Mouse (Mus musculus) limb, embryonic 14.5 days (tissue): ENCODE results near the gene Podxl2. TPM values are rescaled to one million over a fixed set of nuclear protein-coding genes. Genes with fewer than 3 reads are reported as not detected.
A peak's percentile ranks its signal among the peaks of the same experiment; 100 is the strongest.

ENCODE experiments used
- ATAC-seq: fragments of 200-750 bp; cut with Nextera tagmentation; 2 replicates; pipeline ENCODE4 v1.8.0; 2017; ENCODE audit warnings: low read depth, moderate number of reproducible peaks, moderate TSS enrichment; ENCODE audit not compliant: low FRiP score
- DNase-seq: peaks from one replicate; pipeline ENCODE4 v3.0.0-alpha.2; 2015; ENCODE audit warnings: low spot score
- H3K27ac ChIP-seq: fragments of 300-500 bp; sonication (generic); replicated peaks from 2 replicates; pipeline ENCODE4 v1.5.1; 2014; ENCODE audit warnings: low read depth, mild to moderate bottlenecking, low read length, moderate library complexity, mixed read lengths
- H3K27me3 ChIP-seq: fragments of 300-500 bp; sonication (generic); 2 replicates; pipeline ENCODE4 v1.6.1; 2014; ENCODE audit warnings: low read length, mixed read lengths; ENCODE audit not compliant: control insufficient read depth, insufficient read depth
- H3K36me3 ChIP-seq: fragments of 300-500 bp; sonication (generic); 2 replicates; pipeline ENCODE4 v1.6.1; 2014; ENCODE audit warnings: mild to moderate bottlenecking, low read length, moderate library complexity, mixed read lengths; ENCODE audit not compliant: control insufficient read depth, insufficient read depth
- H3K4me1 ChIP-seq: fragments of 300-500 bp; sonication (generic); 2 replicates; pipeline ENCODE4 v1.6.1; 2014; ENCODE audit warnings: antibody characterized with exemption, low read length, mixed read lengths; ENCODE audit not compliant: control insufficient read depth, insufficient read depth
- H3K4me2 ChIP-seq: fragments of 300-500 bp; sonication (generic); replicated peaks from 2 replicates; pipeline ENCODE4 v1.6.1; 2014; ENCODE audit warnings: low read depth, mild to moderate bottlenecking, low read length, moderate library complexity; ENCODE audit not compliant: severe bottlenecking
- H3K4me3 ChIP-seq: fragments of 300-500 bp; sonication (generic); replicated peaks from 2 replicates; pipeline ENCODE4 v1.5.1; 2014; ENCODE audit warnings: low read length
- H3K9ac ChIP-seq: fragments of 300-500 bp; sonication (generic); 2 replicates; pipeline ENCODE4 v1.6.1; 2014; ENCODE audit warnings: mild to moderate bottlenecking, low read depth, low read length, moderate library complexity; ENCODE audit not compliant: severe bottlenecking
- H3K9me3 ChIP-seq: fragments of 300-500 bp; sonication (generic); 2 replicates; pipeline ENCODE4 v1.6.1; 2016; ENCODE audit warnings: low read length; ENCODE audit not compliant: control insufficient read depth
- POLR2A ChIP-seq: fragments of 200-500 bp; IDR thresholded peaks from 2 replicates; pipeline ENCODE4 v1.8.0; 2012; ENCODE audit warnings: inconsistent platforms, mild to moderate bottlenecking, moderate library complexity, borderline replicate concordance; ENCODE audit not compliant: insufficient read depth, insufficient read length; ENCODE audit errors: extremely low read depth
- WGBS: fragments of 180-500 bp; shearing (Covaris S2); extraction: QIAGEN DNeasy Blood & Tissue Kit; methylation state at CpG from one replicate; pipeline ENCODE4 v1.1.7; 2014; 5-methylcytosine and 5-hydroxymethylcytosine counted together
- polyA plus RNA-seq, 2 experiments: library from polyadenylated mRNA; depleted of rRNA in 1 of 2; stranded (reverse) in 1 of 2; unstranded in 1 of 2; fragments of >200 nt; fragmentation: Nextera tagmentation in 1 of 2; extraction: Ambion mirVana in 1 of 2; gene quantifications; 2 replicates each; pipeline versions ENCODE4 v1.2.1 to v1.2.3; 2012 to 2014

The Podxl2 gene
- polyA plus RNA-seq, 2 experiments = 96.2 to 192 TPM

GRCm38 (mm10) chr6:88871546-88871945 lies 3.3 kb downstream of the Podxl2 start:
- no peak for TF ChIP-seq POLR2A
- Histone ChIP-seq H3K4me2 (no peak overlapping the region), H3K36me3 (no peaks in the 10 kb centered on the region), H3K27ac (no peak overlapping the region), H3K9ac (no peak overlapping the region), H3K4me3 (no peak overlapping the region), H3K9me3 (no peaks in the 10 kb centered on the region), H3K27me3 (no peaks in the 10 kb centered on the region), H3K4me1 (peaks cover 15% of the 10 kb centered on the region; the same call in 1 of the 2 replicates)
- peak; percentile 46 for DNase-seq
- ATAC-seq = no peak
- WGBS = 42% methylated on average over 8 of the region's 8 CpGs

DNA sequence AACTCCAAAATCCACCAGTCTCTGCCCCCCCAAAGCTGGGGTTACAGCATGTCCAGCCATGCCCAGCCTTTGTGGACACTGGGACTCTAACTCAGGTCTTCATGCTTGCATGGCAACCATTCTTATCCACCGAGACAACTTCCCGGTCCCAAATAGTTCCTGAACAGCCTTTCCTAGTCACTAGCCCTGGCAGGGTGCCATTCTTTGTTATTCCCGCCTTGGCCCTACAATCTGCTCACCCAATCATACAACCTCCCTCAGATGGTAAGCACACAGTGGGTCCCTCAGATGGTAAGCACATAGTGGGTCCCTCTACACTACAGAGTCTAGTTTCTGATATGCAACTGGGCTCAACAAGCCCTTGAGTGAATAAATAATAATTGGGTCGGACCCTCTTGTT lies 4.2 kb downstream of the Podxl2 start:
- ATAC-seq (no peak), DNase-seq (no peak)
- 54% methylated on average over 4 of the region's 4 CpGs for WGBS
- no peaks in the 10 kb centered on the region for H3K27me3 ChIP-seq
- TF ChIP-seq POLR2A = no peak
- no peaks in the 10 kb centered on the region for H3K36me3 ChIP-seq
- no peaks in the 10 kb centered on the region for H3K9me3 ChIP-seq
- no peak overlapping the region for H3K9ac ChIP-seq
- peaks cover 15% of the 10 kb centered on the region; the same call in 1 of the 2 replicates for H3K4me1 ChIP-seq
- H3K27ac ChIP-seq = no peak overlapping the region
- no peak overlapping the region for H3K4me2 ChIP-seq
- H3K4me3 ChIP-seq = no peak overlapping the region

GRCm38 (mm10) chr6:88869459-88869858 lies 5.4 kb downstream of the Podxl2 start:
- H3K4me1 ChIP-seq = peaks cover 15% of the 10 kb centered on the region; the same call in 1 of the 2 replicates
- no peaks in the 10 kb centered on the region for H3K27me3 ChIP-seq
- DNase-seq = no peak
- TF ChIP-seq POLR2A = no peak
- 88% methylated on average over 7 of the region's 7 CpGs for WGBS
- H3K9me3 ChIP-seq = no peaks in the 10 kb centered on the region
- no peak overlapping the region for H3K27ac ChIP-seq
- H3K9ac ChIP-seq = no peak overlapping the region
- H3K4me2 ChIP-seq = no peak overlapping the region
- no peak for ATAC-seq
- H3K36me3 ChIP-seq = peaks cover 6% of the 10 kb centered on the region
- no peak overlapping the region for H3K4me3 ChIP-seq

DNA sequence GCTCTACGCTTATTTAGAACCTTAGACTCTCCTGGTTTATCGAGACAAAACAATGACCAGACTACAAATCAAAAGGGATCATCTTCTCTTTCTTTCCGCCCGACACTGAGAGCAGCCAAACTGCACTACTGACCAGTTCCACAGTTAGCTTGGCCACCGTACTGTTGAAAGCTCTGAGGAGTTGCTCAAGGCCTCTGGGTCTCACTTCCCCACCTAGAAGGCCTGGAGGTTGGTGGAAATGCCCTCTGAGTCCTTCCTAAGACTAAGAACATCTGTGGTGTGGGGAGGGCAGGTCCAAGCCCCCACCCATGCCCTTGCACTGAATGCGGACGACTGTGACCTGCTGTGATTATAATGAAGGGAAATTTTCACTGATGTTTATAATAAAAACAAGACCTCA lies 9.1 kb downstream of the Podxl2 start:
- Histone ChIP-seq H3K4me3 (no peak overlapping the region), H3K4me2 (no peak overlapping the region), H3K27ac (no peak overlapping the region), H3K9ac (no peak overlapping the region), H3K4me1 (no peaks in the 10 kb centered on the region), H3K36me3 (peaks cover 36% of the 10 kb centered on the region), H3K27me3 (no peaks in the 10 kb centered on the region), H3K9me3 (0 out of 2 replicates have a peak, but pooled peaks cover 4% of the 10 kb centered on the region)
- DNase-seq = no peak
- TF ChIP-seq POLR2A = no peak
- no peak for ATAC-seq
- 83% methylated on average over 7 of the region's 7 CpGs for WGBS

GRCm38 (mm10) chr6:88860914-88861313 lies 13.9 kb downstream of the Podxl2 start:
- TF ChIP-seq POLR2A = no peak
- no peaks in the 10 kb centered on the region for H3K4me1 ChIP-seq
- no peaks in the 10 kb centered on the region for H3K27me3 ChIP-seq
- 0 out of 2 replicates have a peak, but pooled peaks cover 4% of the 10 kb centered on the region for H3K9me3 ChIP-seq
- DNase-seq (peak; percentile 46), ATAC-seq (no peak)
- no peak overlapping the region for H3K4me2 ChIP-seq
- H3K4me3 ChIP-seq = no peak overlapping the region
- no peak overlapping the region for H3K9ac ChIP-seq
- no peak overlapping the region for H3K27ac ChIP-seq
- 30% methylated on average over 2 of the region's 2 CpGs for WGBS
- H3K36me3 ChIP-seq = peaks cover 38% of the 10 kb centered on the region

GRCm38 (mm10) chr6:88858341-88858740 lies 16.5 kb downstream of the Podxl2 start:
- H3K4me3 ChIP-seq = no peak overlapping the region
- 53% methylated on average over 7 of the region's 7 CpGs for WGBS
- H3K9me3 ChIP-seq = 0 out of 2 replicates have a peak, but pooled peaks cover 4% of the 10 kb centered on the region
- H3K4me2 ChIP-seq = no peak overlapping the region
- H3K27ac ChIP-seq = no peak overlapping the region
- no peaks in the 10 kb centered on the region for H3K4me1 ChIP-seq
- no peak for TF ChIP-seq POLR2A
- peak; percentile 53 for ATAC-seq
- no peak for DNase-seq
- peaks cover 23% of the 10 kb centered on the region for H3K36me3 ChIP-seq
- H3K9ac ChIP-seq = no peak overlapping the region
- H3K27me3 ChIP-seq = no peaks in the 10 kb centered on the region
